Mouse (Mus musculus): Measurements from ENCODE around the gene Isyna1. TPM values are rescaled to one million over a fixed set of nuclear protein-coding genes. Genes with fewer than 3 reads are reported as not detected.
A peak's percentile ranks its signal among the peaks of the same experiment; 100 is the strongest.

The Isyna1 gene
- polyA plus RNA-seq, 1 experiment from 2014 or later: 114 TPM

DNA sequence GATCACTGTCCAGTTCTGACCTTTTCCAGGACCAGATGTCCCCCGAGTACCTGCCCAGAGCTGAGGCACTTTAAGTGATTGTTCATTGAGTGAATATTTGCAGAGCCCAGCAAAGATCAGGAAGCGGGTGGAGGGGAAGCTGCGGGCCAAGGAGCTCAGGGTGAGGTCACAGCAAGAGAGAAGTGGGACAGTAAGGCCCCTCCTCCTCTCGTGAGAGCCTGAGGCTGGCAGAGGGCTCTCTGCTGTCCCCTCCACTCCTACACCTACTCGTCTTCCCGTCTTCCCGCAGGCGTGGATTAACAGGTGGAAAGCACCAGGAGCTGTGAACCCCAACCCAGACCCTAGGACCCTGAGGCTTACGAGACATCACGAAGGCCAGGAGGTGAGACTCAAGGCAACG lies 22.5 kb downstream of the Isyna1 start:
- ATAC-seq (ENCODE audit: insufficient number of reproducible peaks, low FRiP score, low TSS enrichment, low read depth) (no peak), DNase-seq (ENCODE audit: low spot score) (no peak)
- Histone ChIP-seq H3K9ac (ENCODE audit: low read length) (no peak overlapping the region), H3K27me3 (ENCODE audit: control insufficient read depth, insufficient read depth, low read length) (no peaks in the 10 kb centered on the region), H3K4me2 (ENCODE audit: low read depth, severe bottlenecking) (no peak overlapping the region), H3K27ac (replicated peaks; ENCODE audit: low read depth, low read length) (no peak overlapping the region), H3K4me1 (ENCODE audit: control insufficient read depth, insufficient read depth, low read length) (peaks cover 3% of the 10 kb centered on the region; the same call in 1 of the 2 replicates), H3K9me3 (ENCODE audit: control insufficient read depth, low read length) (no peaks in the 10 kb centered on the region), H3K36me3 (ENCODE audit: control insufficient read depth, insufficient read depth, low read length) (no peaks in the 10 kb centered on the region), H3K4me3 (ENCODE audit: low read depth, low read length) (no peak overlapping the region)
- 58% methylated on average over 11 of the region's 11 CpGs for WGBS

- Histone ChIP-seq H3K9me3 (ENCODE audit: control insufficient read depth, low read length) (no peaks in the 10 kb centered on the region), H3K4me3 (ENCODE audit: low read depth, low read length) (no peak overlapping the region), H3K36me3 (ENCODE audit: control insufficient read depth, insufficient read depth, low read length) (no peaks in the 10 kb centered on the region), H3K4me1 (ENCODE audit: control insufficient read depth, insufficient read depth, low read length) (peaks cover 3% of the 10 kb centered on the region; the same call in 1 of the 2 replicates), H3K27me3 (ENCODE audit: control insufficient read depth, insufficient read depth, low read length) (no peaks in the 10 kb centered on the region), H3K27ac (replicated peaks; ENCODE audit: low read depth, low read length) (no peak overlapping the region), H3K4me2 (ENCODE audit: low read depth, severe bottlenecking) (0 out of 2 replicates have a peak overlapping the region, but pooled peaks have one; percentile 13), H3K9ac (ENCODE audit: low read length) (no peak overlapping the region)
- WGBS: 75% methylated on average over 11 of the region's 11 CpGs
- ATAC-seq (ENCODE audit: insufficient number of reproducible peaks, low FRiP score, low TSS enrichment, low read depth) (no peak), DNase-seq (ENCODE audit: low spot score) (no peak)
Observed at GRCm38 (mm10) chr8:70617985-70618384, 23.8 kb downstream of the Isyna1 start.

GRCm38 (mm10) chr8:70618888-70619334 lies 24.7 kb downstream of the Isyna1 start:
- H3K9me3 ChIP-seq (ENCODE audit: control insufficient read depth, low read length): no peaks in the 10 kb centered on the region
- no peaks in the 10 kb centered on the region for H3K27me3 ChIP-seq (ENCODE audit: control insufficient read depth, insufficient read depth, low read length)
- WGBS: 39% methylated on average over 9 of the region's 9 CpGs
- H3K4me2 ChIP-seq (ENCODE audit: low read depth, severe bottlenecking): no peak overlapping the region
- H3K27ac ChIP-seq (replicated peaks; ENCODE audit: low read depth, low read length): no peak overlapping the region
- H3K9ac ChIP-seq (ENCODE audit: low read length): no peak overlapping the region
- ATAC-seq (ENCODE audit: insufficient number of reproducible peaks, low FRiP score, low TSS enrichment, low read depth): no peak; the same call in 1 of the 2 replicates
- DNase-seq (ENCODE audit: low spot score): no peak
- no peaks in the 10 kb centered on the region for H3K36me3 ChIP-seq (ENCODE audit: control insufficient read depth, insufficient read depth, low read length)
- H3K4me3 ChIP-seq (ENCODE audit: low read depth, low read length): no peak overlapping the region
- H3K4me1 ChIP-seq (ENCODE audit: control insufficient read depth, insufficient read depth, low read length): peaks cover 3% of the 10 kb centered on the region; the same call in 1 of the 2 replicates

DNA sequence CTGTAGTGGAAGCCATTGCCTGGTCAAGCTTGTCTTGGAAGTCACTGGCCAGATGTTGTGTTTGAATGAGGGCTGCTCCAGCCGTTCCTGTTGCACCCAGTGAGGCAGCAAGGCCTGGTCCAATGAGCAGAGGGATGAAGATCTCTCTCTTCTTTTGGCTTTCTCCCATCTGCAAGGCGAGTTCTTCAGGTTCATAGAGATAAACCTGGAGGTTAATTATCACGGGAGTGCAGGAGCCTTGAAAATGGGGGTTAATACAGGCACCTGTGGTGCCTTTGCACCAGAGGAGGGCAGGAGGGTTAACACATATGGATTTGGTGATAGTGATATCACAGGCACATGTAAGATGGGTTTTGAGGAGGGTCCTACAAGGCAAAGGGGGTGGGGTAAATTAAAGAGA lies 28.0 kb downstream of the Isyna1 start:
- ATAC-seq (ENCODE audit: insufficient number of reproducible peaks, low FRiP score, low TSS enrichment, low read depth) (no peak), DNase-seq (ENCODE audit: low spot score) (no peak)
- Histone ChIP-seq H3K9ac (ENCODE audit: low read length) (no peak overlapping the region), H3K9me3 (ENCODE audit: control insufficient read depth, low read length) (no peaks in the 10 kb centered on the region), H3K4me1 (ENCODE audit: control insufficient read depth, insufficient read depth, low read length) (peaks cover 3% of the 10 kb centered on the region; the same call in 1 of the 2 replicates), H3K27me3 (ENCODE audit: control insufficient read depth, insufficient read depth, low read length) (no peaks in the 10 kb centered on the region), H3K36me3 (ENCODE audit: control insufficient read depth, insufficient read depth, low read length) (no peaks in the 10 kb centered on the region), H3K27ac (replicated peaks; ENCODE audit: low read depth, low read length) (no peak overlapping the region), H3K4me2 (ENCODE audit: low read depth, severe bottlenecking) (no peak overlapping the region), H3K4me3 (ENCODE audit: low read depth, low read length) (no peak overlapping the region)
- 67% methylated on average over 3 of the region's 3 CpGs for WGBS

GRCm38 (mm10) chr8:70625104-70625503 lies 30.9 kb downstream of the Isyna1 start:
- WGBS: 27% methylated on average over 5 of the region's 5 CpGs
- Histone ChIP-seq H3K4me1 (ENCODE audit: control insufficient read depth, insufficient read depth, low read length) (peaks cover 9% of the 10 kb centered on the region; the same call in 1 of the 2 replicates), H3K36me3 (ENCODE audit: control insufficient read depth, insufficient read depth, low read length) (no peaks in the 10 kb centered on the region), H3K4me3 (ENCODE audit: low read depth, low read length) (no peak overlapping the region), H3K27me3 (ENCODE audit: control insufficient read depth, insufficient read depth, low read length) (no peaks in the 10 kb centered on the region), H3K4me2 (ENCODE audit: low read depth, severe bottlenecking) (no peak overlapping the region), H3K27ac (replicated peaks; ENCODE audit: low read depth, low read length) (no peak overlapping the region), H3K9ac (ENCODE audit: low read length) (no peak overlapping the region), H3K9me3 (ENCODE audit: control insufficient read depth, low read length) (no peaks in the 10 kb centered on the region)
- no peak for ATAC-seq (ENCODE audit: insufficient number of reproducible peaks, low FRiP score, low TSS enrichment, low read depth)
- peak; percentile 85 for DNase-seq (ENCODE audit: low spot score)

DNA sequence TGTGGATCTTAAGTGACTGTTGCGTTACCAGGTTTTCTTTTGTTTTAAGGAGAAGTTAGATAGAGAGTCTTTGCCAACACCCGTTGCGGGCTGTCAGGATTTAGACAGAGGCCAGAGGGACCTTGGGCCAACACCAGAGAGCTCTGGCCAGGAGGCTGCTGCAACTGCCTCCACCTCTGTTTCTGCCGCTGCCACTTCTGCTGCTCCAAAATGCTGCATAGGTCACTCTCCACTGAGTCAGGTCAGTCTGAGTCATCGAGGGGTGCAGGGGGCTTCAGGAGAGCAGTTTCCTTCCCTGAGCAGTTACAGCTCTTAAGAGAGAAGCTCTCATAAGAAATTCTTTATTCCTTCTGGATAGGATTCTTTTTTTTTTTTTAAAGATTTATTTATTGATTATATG lies 32.9 kb downstream of the Isyna1 start:
- Histone ChIP-seq H3K27ac (replicated peaks; ENCODE audit: low read depth, low read length) (no peak overlapping the region), H3K36me3 (ENCODE audit: control insufficient read depth, insufficient read depth, low read length) (no peaks in the 10 kb centered on the region), H3K27me3 (ENCODE audit: control insufficient read depth, insufficient read depth, low read length) (peaks cover 8% of the 10 kb centered on the region), H3K4me3 (ENCODE audit: low read depth, low read length) (no peak overlapping the region), H3K4me2 (ENCODE audit: low read depth, severe bottlenecking) (no peak overlapping the region), H3K9ac (ENCODE audit: low read length) (no peak overlapping the region), H3K9me3 (ENCODE audit: control insufficient read depth, low read length) (no peaks in the 10 kb centered on the region), H3K4me1 (ENCODE audit: control insufficient read depth, insufficient read depth, low read length) (peaks cover 9% of the 10 kb centered on the region; the same call in 1 of the 2 replicates)
- no peak for DNase-seq (ENCODE audit: low spot score)
- no peak for ATAC-seq (ENCODE audit: insufficient number of reproducible peaks, low FRiP score, low TSS enrichment, low read depth)
- WGBS: 90% methylated on average over 5 of the region's 5 CpGs

DNA sequence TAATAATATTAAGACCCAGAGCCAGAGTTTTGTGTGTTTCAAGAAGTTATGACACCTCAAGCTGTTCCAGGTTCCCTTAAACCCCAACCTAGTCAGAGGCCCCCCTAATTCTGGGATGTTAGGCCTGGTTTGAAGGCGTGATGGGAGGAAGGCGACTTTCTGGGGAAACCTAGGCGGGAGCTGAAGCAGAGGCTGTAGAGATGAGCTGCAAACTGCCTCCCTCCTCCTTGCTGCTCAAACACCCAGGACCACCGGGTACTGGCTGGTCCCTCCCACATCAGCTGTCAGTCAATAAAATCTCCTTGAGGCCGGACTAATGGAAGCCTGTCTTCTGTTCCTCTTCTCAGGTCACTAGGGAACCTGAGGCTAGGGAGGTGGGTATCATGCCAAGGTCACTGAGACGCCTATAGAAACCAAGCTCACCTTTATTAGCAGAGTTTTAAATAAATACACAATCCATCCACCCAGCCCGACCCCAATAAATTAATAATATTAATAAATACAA lies 34.9 kb downstream of the Isyna1 start:
- ATAC-seq (ENCODE audit: insufficient number of reproducible peaks, low FRiP score, low TSS enrichment, low read depth) (no peak), DNase-seq (ENCODE audit: low spot score) (no peak)
- H3K4me1 ChIP-seq (ENCODE audit: control insufficient read depth, insufficient read depth, low read length): peaks cover 9% of the 10 kb centered on the region; the same call in 1 of the 2 replicates
- 56% methylated on average over 7 of the region's 7 CpGs for WGBS
- peaks cover 11% of the 10 kb centered on the region for H3K27me3 ChIP-seq (ENCODE audit: control insufficient read depth, insufficient read depth, low read length)
- peak overlapping the region; percentile 40; the same call in 1 of the 2 replicates for H3K4me3 ChIP-seq (ENCODE audit: low read depth, low read length)
- peak overlapping the region; percentile 49; the same call in 1 of the 2 replicates for H3K9ac ChIP-seq (ENCODE audit: low read length)
- no peaks in the 10 kb centered on the region for H3K36me3 ChIP-seq (ENCODE audit: control insufficient read depth, insufficient read depth, low read length)
- peak overlapping the region; percentile 61 for H3K4me2 ChIP-seq (ENCODE audit: low read depth, severe bottlenecking)
- no peak overlapping the region for H3K27ac ChIP-seq (replicated peaks; ENCODE audit: low read depth, low read length)
- H3K9me3 ChIP-seq (ENCODE audit: control insufficient read depth, low read length): no peaks in the 10 kb centered on the region

GRCm38 (mm10) chr8:70629574-70630531 lies 35.7 kb downstream of the Isyna1 start:
- H3K9ac ChIP-seq (ENCODE audit: low read length): peak overlapping the region; percentile 49
- DNase-seq (ENCODE audit: low spot score): peak; percentile 94
- no peaks in the 10 kb centered on the region for H3K9me3 ChIP-seq (ENCODE audit: control insufficient read depth, low read length)
- H3K36me3 ChIP-seq (ENCODE audit: control insufficient read depth, insufficient read depth, low read length): no peaks in the 10 kb centered on the region
- H3K27ac ChIP-seq (replicated peaks; ENCODE audit: low read depth, low read length): 0 out of 2 replicates have a peak overlapping the region, but pooled peaks have one; percentile 14
- peak overlapping the region; percentile 40 for H3K4me3 ChIP-seq (ENCODE audit: low read depth, low read length)
- peak overlapping the region; percentile 61 for H3K4me2 ChIP-seq (ENCODE audit: low read depth, severe bottlenecking)
- under 1% methylated on average over 60 of the region's 60 CpGs for WGBS
- peaks cover 11% of the 10 kb centered on the region for H3K27me3 ChIP-seq (ENCODE audit: control insufficient read depth, insufficient read depth, low read length)
- peaks cover 9% of the 10 kb centered on the region; the same call in 1 of the 2 replicates for H3K4me1 ChIP-seq (ENCODE audit: control insufficient read depth, insufficient read depth, low read length)
- peak; percentile 84 for ATAC-seq (ENCODE audit: insufficient number of reproducible peaks, low FRiP score, low TSS enrichment, low read depth)
